Mouse (Mus musculus) midbrain, postnatal 0 days (tissue): ENCODE measurements around the gene Rsg1. TPM values are rescaled to one million over a fixed set of nuclear protein-coding genes. Genes with fewer than 3 reads are reported as not detected.

Experiments used
- ATAC-seq: fragments of 200-750 bp; cut with Nextera tagmentation; 2 replicates; pipeline ENCODE4 v1.8.0; 2017; ENCODE audit warnings: moderate number of reproducible peaks, mild to moderate bottlenecking, moderate TSS enrichment, moderate library complexity; ENCODE audit not compliant: low FRiP score
- DNase-seq: peaks from one replicate; pipeline ENCODE4 v3.0.0-alpha.2; 2015; ENCODE audit warnings: low spot score
- H3K27ac ChIP-seq: fragments of 300-500 bp; sonication (generic); 2 replicates; pipeline ENCODE4 v1.5.1; 2014; ENCODE audit warnings: low read depth, mild to moderate bottlenecking, low read length, mixed read lengths
- H3K27me3 ChIP-seq: fragments of 300-500 bp; sonication (generic); 2 replicates; pipeline ENCODE4 v1.6.1; 2014; ENCODE audit warnings: low read length, control low read depth, mixed read lengths; ENCODE audit not compliant: insufficient read depth
- H3K36me3 ChIP-seq: fragments of 300-500 bp; sonication (generic); 2 replicates; pipeline ENCODE4 v1.6.1; 2014; ENCODE audit warnings: low read length, control low read depth, mixed read lengths; ENCODE audit not compliant: insufficient read depth
- H3K4me1 ChIP-seq: fragments of 300-500 bp; sonication (generic); 2 replicates; pipeline ENCODE4 v1.6.1; 2014; ENCODE audit warnings: mild to moderate bottlenecking, control low read depth, antibody characterized with exemption, low read length, mixed read lengths; ENCODE audit not compliant: insufficient read depth
- H3K4me2 ChIP-seq: fragments of 300-500 bp; sonication (generic); 2 replicates; pipeline ENCODE4 v1.6.1; 2014; ENCODE audit warnings: low read depth, mild to moderate bottlenecking, low read length, mixed read lengths; ENCODE audit not compliant: poor library complexity, severe bottlenecking
- H3K4me3 ChIP-seq: fragments of 300-500 bp; sonication (generic); 2 replicates; pipeline ENCODE4 v1.5.1; 2014; ENCODE audit warnings: low read depth, mild to moderate bottlenecking, low read length, moderate library complexity
- H3K9ac ChIP-seq: fragments of 300-500 bp; sonication (generic); replicated peaks from 2 replicates; pipeline ENCODE4 v1.6.1; 2014; ENCODE audit warnings: mild to moderate bottlenecking, low read length, moderate library complexity, mixed read lengths; ENCODE audit not compliant: poor library complexity, severe bottlenecking
- H3K9me3 ChIP-seq: fragments of 300-500 bp; sonication (generic); 2 replicates; pipeline ENCODE4 v1.6.1; 2016; ENCODE audit warnings: low read length, control low read depth
- CTCF ChIP-seq: IDR thresholded peaks from 2 replicates; pipeline ENCODE4 v1.5.1; 2016; ENCODE audit warnings: antibody characterized with exemption, mild to moderate bottlenecking
- WGBS: fragments of 180-500 bp; shearing (Covaris S2); extraction: QIAGEN DNeasy Blood & Tissue Kit; methylation state at CpG from one replicate; pipeline ENCODE4 v1.1.7; 2014; 5-methylcytosine and 5-hydroxymethylcytosine counted together
- polyA plus RNA-seq: library from polyadenylated mRNA; unstranded; fragments of >200 nt; fragmentation: Nextera tagmentation; extraction: Ambion mirVana; gene quantifications from 2 replicates; pipeline ENCODE4 v1.2.1, GENCODE M21; 2015
- total RNA-seq: library from RNA; depleted of rRNA; stranded (reverse); fragments of >200 nt; gene quantifications from 2 replicates; pipeline ENCODE4 v1.2.3, GENCODE M21; 2014

The Rsg1 gene
- total and polyA plus RNA-seq, 2 experiments from 2014 or later: 5.3 to 6.0 TPM

DNA sequence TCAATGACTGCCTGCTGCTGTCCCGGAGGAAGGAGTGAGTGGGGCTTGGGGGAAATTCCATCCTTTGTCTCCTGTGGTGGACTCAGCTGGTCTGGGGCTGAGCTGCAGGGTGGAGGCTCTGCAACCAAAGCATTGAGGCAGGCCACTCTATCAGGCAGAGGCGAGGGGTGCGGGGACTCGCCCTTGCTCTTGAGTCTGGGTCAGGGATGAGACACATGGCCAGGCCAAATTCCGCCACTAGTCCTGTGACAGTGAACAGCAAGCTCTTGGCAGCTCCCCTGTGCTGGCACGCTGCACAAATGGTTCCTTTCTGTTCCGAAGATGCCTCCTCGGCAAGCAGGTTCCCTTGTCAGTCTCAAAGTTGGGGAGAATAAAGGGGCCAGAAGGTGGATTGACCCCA is 37.3 kb downstream of the Rsg1 start:
- ATAC-seq: no peak
- DNase-seq: no peak
- no peaks in the 10 kb centered on the region for H3K36me3 ChIP-seq
- no peak overlapping the region for H3K27ac ChIP-seq
- TF ChIP-seq CTCF: no peak
- H3K9me3 ChIP-seq: no peaks in the 10 kb centered on the region
- no peak overlapping the region for H3K4me2 ChIP-seq
- H3K9ac ChIP-seq: no peak overlapping the region
- peaks cover 26% of the 10 kb centered on the region for H3K27me3 ChIP-seq
- H3K4me1 ChIP-seq: 0 out of 2 replicates have a peak, but pooled peaks cover 7% of the 10 kb centered on the region
- WGBS: 66% methylated on average over 8 of the region's 8 CpGs
- no peak overlapping the region for H3K4me3 ChIP-seq

DNA sequence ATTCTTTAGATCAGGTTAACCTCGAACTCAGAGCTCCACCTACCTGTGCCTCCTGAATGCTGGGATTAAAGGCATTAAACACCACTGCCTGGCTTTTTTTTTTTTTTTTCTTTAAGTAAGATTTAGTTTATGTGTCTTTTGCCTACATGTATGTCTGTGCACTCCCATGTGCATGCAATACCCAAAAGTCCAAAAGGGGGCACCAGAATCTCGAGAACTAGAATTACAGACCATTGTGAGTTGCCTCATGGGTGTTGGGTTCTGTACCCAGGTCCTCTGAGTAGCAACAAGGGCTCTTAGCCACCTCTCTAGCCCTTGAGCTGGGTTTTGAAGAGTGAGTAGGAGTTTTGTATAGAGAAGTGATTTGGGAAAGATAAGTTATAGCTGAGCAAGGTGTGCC is 38.9 kb downstream of the Rsg1 start:
- no peak overlapping the region for H3K9ac ChIP-seq
- TF ChIP-seq CTCF: peak; percentile 32
- no peaks in the 10 kb centered on the region for H3K36me3 ChIP-seq
- no peak overlapping the region for H3K4me2 ChIP-seq
- H3K9me3 ChIP-seq: no peaks in the 10 kb centered on the region
- DNase-seq: no peak
- no peaks in the 10 kb centered on the region for H3K4me1 ChIP-seq
- no peak overlapping the region for H3K4me3 ChIP-seq
- H3K27ac ChIP-seq: no peak overlapping the region
- WGBS: 76% methylated on average over 2 of the region's 2 CpGs
- H3K27me3 ChIP-seq: peaks cover 19% of the 10 kb centered on the region
- no peak for ATAC-seq

DNA sequence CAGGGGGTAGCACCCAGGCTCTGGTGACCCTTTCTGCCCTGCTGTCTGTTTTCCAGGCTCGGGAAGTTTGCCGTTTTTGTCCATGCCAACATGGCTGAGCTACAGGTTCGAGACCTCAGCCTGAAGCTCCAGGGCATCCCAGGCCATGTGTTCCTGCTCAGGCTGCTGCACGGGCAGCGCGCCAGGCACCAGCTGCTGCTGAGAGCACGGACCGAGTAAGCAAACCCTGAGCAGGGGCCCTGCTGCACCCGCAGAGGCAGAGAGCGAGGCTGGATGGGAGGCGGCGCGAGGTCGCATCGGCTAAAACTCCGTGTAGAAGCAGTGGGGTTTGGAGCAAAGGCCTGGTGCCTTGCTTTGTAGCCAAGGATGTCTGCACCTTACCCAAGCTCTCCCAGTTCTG is 40.5 kb downstream of the Rsg1 start:
- no peak for ATAC-seq
- Histone ChIP-seq H3K9me3 (no peaks in the 10 kb centered on the region), H3K4me2 (no peak overlapping the region), H3K9ac (no peak overlapping the region), H3K27me3 (peaks cover 3% of the 10 kb centered on the region; the same call in 1 of the 2 replicates), H3K27ac (no peak overlapping the region), H3K4me3 (no peak overlapping the region), H3K36me3 (no peaks in the 10 kb centered on the region), H3K4me1 (no peaks in the 10 kb centered on the region)
- WGBS: 66% methylated on average over 16 of the region's 16 CpGs
- no peak for TF ChIP-seq CTCF
- DNase-seq: peak; percentile 55

DNA sequence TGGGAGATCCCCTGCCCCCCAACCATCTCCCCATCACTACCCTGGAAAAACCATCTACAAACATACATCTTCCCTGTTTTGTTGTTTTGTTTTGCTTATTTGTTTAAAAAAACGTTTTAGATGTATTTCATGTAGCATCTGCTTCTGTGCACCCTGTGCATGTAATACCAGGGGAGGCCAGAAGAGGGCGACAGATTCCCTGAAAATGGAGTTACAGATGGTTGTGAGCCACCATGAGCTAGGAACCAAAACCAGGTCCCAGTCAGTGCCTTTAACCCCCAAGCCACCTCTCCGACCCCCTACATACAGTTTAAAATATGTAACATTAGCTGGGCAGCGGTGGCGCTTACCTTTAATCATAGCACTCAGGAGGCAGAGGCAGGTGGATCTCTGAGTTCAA is 43.7 kb downstream of the Rsg1 start:
- peak; percentile 63 for TF ChIP-seq CTCF
- Histone ChIP-seq H3K4me1 (no peaks in the 10 kb centered on the region), H3K9ac (no peak overlapping the region), H3K27ac (no peak overlapping the region), H3K9me3 (no peaks in the 10 kb centered on the region), H3K4me2 (no peak overlapping the region), H3K4me3 (no peak overlapping the region), H3K36me3 (no peaks in the 10 kb centered on the region), H3K27me3 (no peaks in the 10 kb centered on the region)
- DNase-seq (no peak), ATAC-seq (no peak)
- 70% methylated on average over 5 of the region's 5 CpGs for WGBS

DNA sequence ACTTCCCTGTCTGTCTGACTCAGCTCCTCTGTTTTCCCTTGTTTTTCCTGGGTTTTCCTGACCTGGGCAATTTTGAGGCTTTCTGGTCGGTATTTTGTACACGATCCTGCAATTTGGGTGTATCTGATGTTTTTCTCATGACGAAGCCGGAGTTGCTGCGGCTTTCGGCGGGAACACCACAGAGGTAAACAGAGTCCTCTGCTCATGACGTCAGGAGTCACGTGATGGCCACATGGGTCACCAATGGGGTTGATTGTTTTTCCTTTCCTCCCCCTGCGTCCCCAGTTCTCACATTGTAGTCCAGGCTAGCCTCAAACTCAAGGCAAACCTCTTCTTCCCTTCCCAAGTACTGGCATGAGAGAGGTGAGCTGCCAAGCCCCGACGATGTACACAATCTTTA is 45.7 kb downstream of the Rsg1 start:
- Histone ChIP-seq H3K27me3 (no peaks in the 10 kb centered on the region), H3K36me3 (no peaks in the 10 kb centered on the region), H3K9ac (no peak overlapping the region), H3K4me1 (no peaks in the 10 kb centered on the region), H3K27ac (no peak overlapping the region), H3K4me2 (no peak overlapping the region), H3K9me3 (no peaks in the 10 kb centered on the region), H3K4me3 (no peak overlapping the region)
- DNase-seq (no peak), ATAC-seq (no peak)
- TF ChIP-seq CTCF: no peak
- 83% methylated on average over 12 of the region's 12 CpGs for WGBS

DNA sequence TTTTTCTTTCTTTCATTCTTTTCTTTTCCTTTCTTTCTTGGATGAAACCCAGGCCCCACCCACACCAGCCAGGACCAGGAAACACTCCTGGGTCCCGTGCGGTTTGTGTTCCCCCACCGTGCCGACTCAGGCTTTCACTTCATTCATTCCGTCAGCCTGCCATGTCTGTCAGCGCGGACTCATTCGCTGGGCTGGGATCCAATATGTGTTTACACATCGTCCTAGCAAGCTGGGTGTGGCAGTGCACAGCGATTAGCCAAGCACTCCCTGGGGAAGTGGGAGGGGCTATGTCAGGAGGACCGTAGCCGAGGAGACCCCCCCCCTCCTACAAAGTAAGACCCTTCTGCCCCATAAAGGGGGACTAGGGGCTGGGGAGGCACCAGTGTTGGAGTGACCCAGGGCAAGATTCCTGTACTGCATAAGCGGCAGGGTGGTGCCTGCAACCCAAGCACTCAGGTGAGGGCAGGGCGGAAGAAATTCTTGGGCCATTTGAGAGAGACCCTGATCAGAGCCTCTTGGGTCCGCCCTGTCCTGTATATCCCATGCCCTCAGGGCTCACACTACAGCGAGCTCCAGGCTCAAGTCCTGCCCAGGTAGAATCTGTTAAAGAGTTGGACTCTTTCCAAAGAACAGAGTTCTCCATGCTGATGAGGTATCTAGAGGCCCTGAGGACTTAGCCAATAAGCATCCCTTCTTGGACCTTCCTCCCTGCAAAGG is 46.4 kb downstream of the Rsg1 start:
- no peak overlapping the region for H3K4me2 ChIP-seq
- 64% methylated on average over 16 of the region's 16 CpGs for whole genome bisulfite sequencing
- H3K9ac ChIP-seq: no peak overlapping the region
- peak; percentile 20; the same call in 1 of the 2 replicates for ATAC-seq
- H3K4me1 ChIP-seq: no peaks in the 10 kb centered on the region
- no peak overlapping the region for H3K27ac ChIP-seq
- no peaks in the 10 kb centered on the region for H3K27me3 ChIP-seq
- no peak for DNase-seq
- H3K36me3 ChIP-seq: no peaks in the 10 kb centered on the region
- H3K9me3 ChIP-seq: no peaks in the 10 kb centered on the region
- no peak overlapping the region for H3K4me3 ChIP-seq
- no peak for TF ChIP-seq CTCF
